ENCODE assay signal across 29 mouse cellular contexts in the genomic region with DNA sequence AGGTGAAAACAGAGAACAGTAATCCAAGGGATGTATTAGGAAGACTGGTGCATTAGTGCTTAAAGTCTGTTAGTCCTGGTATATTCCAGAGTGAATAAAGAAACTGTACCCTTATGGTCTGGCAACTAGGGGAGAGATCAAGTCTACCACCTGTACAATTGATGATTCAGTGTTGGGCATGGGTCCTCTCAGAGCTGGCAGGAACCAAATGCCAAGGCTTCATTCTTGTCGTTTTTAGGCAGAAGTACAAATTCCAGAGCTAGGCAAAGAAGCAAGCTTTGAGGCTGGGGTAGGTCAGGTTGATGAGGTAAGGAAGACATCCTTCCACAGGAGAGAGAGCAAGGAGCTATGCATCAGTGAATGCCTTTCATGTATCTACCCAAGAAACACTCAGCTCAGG. TPM values are rescaled to one million over a fixed set of nuclear protein-coding genes. Genes with fewer than 3 reads are reported as not detected.
A peak's percentile ranks its signal among the peaks of the same experiment; 100 is the strongest.
DNase-seq lines count a peak whose midpoint lies in the region; ATAC-seq and TF ChIP-seq lines count a peak whose summit lies in the region.
"Had no signal": no experiment of that assay in that cellular context is flagged by ENCODE, and none has a peak within 500 bp of the region (broad histone marks: within the 10 kb centered on the region; RNA-seq: fewer than 3 reads in every experiment).

No protein-coding gene starts in this region.

- peaks cover 19% of the 10 kb centered on the region for H3K4me1 ChIP-seq in cerebellum, adult 2 months (ENCODE audit: control insufficient read depth, insufficient read depth, low read length)
- H3K4me1 ChIP-seq in hindbrain, embryonic 13.5 days (replicated peaks) = peaks cover 47% of the 10 kb centered on the region
- no peaks in the 10 kb centered on the region for H3K4me1 ChIP-seq in hindbrain, embryonic 11.5 days (replicated peaks; ENCODE audit: control insufficient read depth, insufficient read depth, low read length)
- peaks cover 89% of the 10 kb centered on the region for H3K4me1 ChIP-seq in liver, embryonic 12.5 days

- no peak overlapping the region for H3K9ac ChIP-seq in hindbrain, embryonic 13.5 days
- H3K9ac ChIP-seq in hindbrain, embryonic 11.5 days (ENCODE audit: low read depth, low read length) = no peak overlapping the region
- no peak overlapping the region for H3K9ac ChIP-seq in liver, embryonic 12.5 days
- H3K9ac ChIP-seq: embryonic facial prominence, embryonic 15.5 days; forebrain, embryonic 12.5 days; heart, embryonic 15.5 days; hindbrain, embryonic 15.5 days; intestine, embryonic 15.5 days; limb, embryonic 12.5 days had no signal

- no peak for TF ChIP-seq CTCF in cerebellum, adult 2 months (IDR thresholded peaks at IDR 0.05; ENCODE audit: borderline replicate concordance, insufficient read depth, low read depth, low read length)

- DNase-seq in cerebellum, adult 2 months = no peak
- DNase-seq in cerebellum, postnatal 25 days = no peak
- no peak for DNase-seq in hindbrain, embryonic 11.5 days (ENCODE audit: low spot score)
- no peak for DNase-seq in liver
- peak; percentile 10 for DNase-seq in testis, postnatal 10 days (ENCODE audit: low spot score)
- DNase-seq in testis, postnatal 14 days (ENCODE audit: low spot score) = no peak
- DNase-seq: cerebellum, adult 11-12 months; kidney, adult 2 months; kidney, postnatal 4 days; lung, adult 2 months; lung, postnatal 10 days; thymus, adult 18-20 months; thymus, postnatal 25 days had no signal

- H3K9me3 ChIP-seq in hindbrain, embryonic 13.5 days = no peaks in the 10 kb centered on the region
- no peaks in the 10 kb centered on the region for H3K9me3 ChIP-seq in hindbrain, embryonic 11.5 days (ENCODE audit: control insufficient read depth, low read length)
- H3K9me3 ChIP-seq in liver, embryonic 12.5 days (replicated peaks) = no peaks in the 10 kb centered on the region
- H3K9me3 ChIP-seq: embryonic facial prominence, embryonic 10.5 days; embryonic facial prominence, embryonic 15.5 days; forebrain, embryonic 12.5 days; G1E; heart, embryonic 15.5 days; hindbrain, embryonic 15.5 days; intestine, embryonic 15.5 days; limb, embryonic 12.5 days had no signal

- no peak overlapping the region for H3K4me2 ChIP-seq in hindbrain, embryonic 13.5 days
- H3K4me2 ChIP-seq in hindbrain, embryonic 11.5 days (replicated peaks; ENCODE audit: low read depth, low read length) = no peak overlapping the region
- no peak overlapping the region for H3K4me2 ChIP-seq in liver, embryonic 12.5 days
- H3K4me2 ChIP-seq: embryonic facial prominence, embryonic 15.5 days; forebrain, embryonic 12.5 days; heart, embryonic 15.5 days; hindbrain, embryonic 15.5 days; intestine, embryonic 15.5 days; limb, embryonic 12.5 days; liver, embryonic 11.5 days had no signal

- ATAC-seq in hindbrain, embryonic 13.5 days (ENCODE audit: low FRiP score) = no peak
- ATAC-seq in hindbrain, embryonic 11.5 days (ENCODE audit: low FRiP score) = no peak
- no peak for ATAC-seq in liver, embryonic 12.5 days
- ATAC-seq: intestine, embryonic 15.5 days; Patski had no signal

- no peak overlapping the region for H3K4me3 ChIP-seq in cerebellum, adult 2 months (replicated peaks; ENCODE audit: insufficient read depth, low read depth, low read length)
- H3K4me3 ChIP-seq in hindbrain, embryonic 13.5 days = no peak overlapping the region
- no peak overlapping the region for H3K4me3 ChIP-seq in hindbrain, embryonic 11.5 days (ENCODE audit: low read depth, low read length)
- H3K4me3 ChIP-seq in liver, embryonic 12.5 days = no peak overlapping the region
- H3K4me3 ChIP-seq: embryonic facial prominence, embryonic 10.5 days; embryonic facial prominence, embryonic 15.5 days; forebrain, embryonic 12.5 days; heart, adult 2 months; heart, embryonic 15.5 days; hindbrain, embryonic 15.5 days; intestine, embryonic 15.5 days; limb, embryonic 12.5 days; myocyte had no signal

- TF ChIP-seq POLR2A in cerebellum, adult 2 months (IDR thresholded peaks at IDR 0.05; ENCODE audit: borderline replicate concordance, insufficient read depth, low read length) = no peak

- H3K27ac ChIP-seq in cerebellum, adult 2 months (ENCODE audit: insufficient read depth, low read length) = peak overlapping the region; percentile 16; the same call in 1 of the 2 replicates
- peak overlapping the region; percentile 3; the same call in 1 of the 2 replicates for H3K27ac ChIP-seq in hindbrain, embryonic 13.5 days
- no peak overlapping the region for H3K27ac ChIP-seq in hindbrain, embryonic 11.5 days (ENCODE audit: low read depth, low read length)
- H3K27ac ChIP-seq in liver, embryonic 12.5 days = peak overlapping the region; percentile 61; the same call in 1 of the 2 replicates
- H3K27ac ChIP-seq: embryonic facial prominence, embryonic 10.5 days; embryonic facial prominence, embryonic 15.5 days; forebrain, embryonic 12.5 days; hindbrain, embryonic 15.5 days; intestine, embryonic 15.5 days; kidney, postnatal 0 days; limb, embryonic 12.5 days; macrophage had no signal

- 23% methylated on average over 1 of the region's 1 CpGs for WGBS in cerebellum, adult 2 months
- 100% methylated on average over 1 of the region's 1 CpGs for WGBS in hindbrain, embryonic 13.5 days
- 88% methylated on average over 1 of the region's 1 CpGs for WGBS in hindbrain, embryonic 11.5 days
- 69% methylated on average over 1 of the region's 1 CpGs for WGBS in liver, embryonic 12.5 days (ENCODE audit: insufficient replicate concordance)

- no peaks in the 10 kb centered on the region for H3K36me3 ChIP-seq in hindbrain, embryonic 13.5 days
- H3K36me3 ChIP-seq in hindbrain, embryonic 11.5 days (ENCODE audit: control insufficient read depth, insufficient read depth, low read length) = no peaks in the 10 kb centered on the region
- H3K36me3 ChIP-seq in liver, embryonic 12.5 days = peaks cover 62% of the 10 kb centered on the region
- H3K36me3 ChIP-seq: embryonic facial prominence, embryonic 15.5 days; heart, embryonic 15.5 days; hindbrain, embryonic 15.5 days; intestine, embryonic 15.5 days had no signal

- H3K27me3 ChIP-seq in cerebellum, adult 2 months (ENCODE audit: control insufficient read depth, insufficient read depth, low read length) = no peaks in the 10 kb centered on the region
- H3K27me3 ChIP-seq in hindbrain, embryonic 13.5 days = no peaks in the 10 kb centered on the region
- no peaks in the 10 kb centered on the region for H3K27me3 ChIP-seq in hindbrain, embryonic 11.5 days (ENCODE audit: control insufficient read depth, insufficient read depth, low read length)
- H3K27me3 ChIP-seq in liver, embryonic 12.5 days (replicated peaks) = no peaks in the 10 kb centered on the region
- H3K27me3 ChIP-seq: embryonic facial prominence, embryonic 15.5 days; forebrain, embryonic 12.5 days; heart, embryonic 15.5 days; hindbrain, embryonic 15.5 days; intestine, embryonic 15.5 days; limb, embryonic 12.5 days; Patski had no signal

RNA-seq across cellular contexts. Expression of a gene that starts 34.4 kb away (rescaled TPM):
- 1.2 TPM in 2 replicates for polyA plus RNA-seq in cerebellum, adult 2 months (2012; rRNA removed)
- polyA plus RNA-seq in hindbrain, embryonic 13.5 days (2015; fragmentation: Nextera tagmentation; extraction: Ambion mirVana) = 2.6 and 2.7 TPM in 2 replicates
- 0.69 and 1.4 TPM in 2 replicates for polyA plus RNA-seq in hindbrain, embryonic 11.5 days (2014; fragmentation: Nextera tagmentation; extraction: Ambion mirVana)
- 11.3 and 12.9 TPM in 2 replicates for polyA plus RNA-seq in liver, embryonic 12.5 days (2016; fragmentation: Nextera tagmentation; extraction: Ambion mirVana)
- polyA plus RNA-seq: myocyte had no signal

RNA-seq across cellular contexts. Expression of a gene that starts 35.2 kb away (rescaled TPM):
- 34.3 and 36.6 TPM in 2 replicates for polyA plus RNA-seq in cerebellum, adult 2 months (2012; rRNA removed)
- polyA plus RNA-seq in hindbrain, embryonic 13.5 days (2015; fragmentation: Nextera tagmentation; extraction: Ambion mirVana) = 39.6 and 42.1 TPM in 2 replicates
- 26.6 and 38.4 TPM in 2 replicates for polyA plus RNA-seq in hindbrain, embryonic 11.5 days (2014; fragmentation: Nextera tagmentation; extraction: Ambion mirVana)
- 26.8 and 28.9 TPM in 2 replicates for polyA plus RNA-seq in liver, embryonic 12.5 days (2016; fragmentation: Nextera tagmentation; extraction: Ambion mirVana)
